Mouse (Mus musculus) ovary, postnatal 14 days (tissue): ENCODE data around the gene Capza1.
A peak's percentile ranks its signal among the peaks of the same experiment; 100 is the strongest.
"Not testable (repeated sequence)": the region's sequence is repeated elsewhere in the genome, so short reads cannot be mapped to it uniquely, and the experiment has no call there.

Source experiments
- DNase-seq: peaks from one replicate; pipeline ENCODE4 v3.0.0; 2022; ENCODE audit warnings: low spot score

The Capza1 gene

GRCm38 (mm10) chr3:104817481-104817990 lies 46.8 kb downstream of the Capza1 start:
- peak; percentile 51 for DNase-seq

GRCm38 (mm10) chr3:104816130-104816529 lies 48.2 kb downstream of the Capza1 start:
- DNase-seq = no peak

GRCm38 (mm10) chr3:104815346-104815745 lies 49.0 kb downstream of the Capza1 start:
- DNase-seq = no peak

GRCm38 (mm10) chr3:104814746-104815145 lies 49.6 kb downstream of the Capza1 start:
- no peak for DNase-seq

- DNase-seq = not testable (repeated sequence)
These were observed 51.1 kb downstream of the Capza1 start for GRCm38 (mm10) chr3:104813227-104813626.

- DNase-seq = no peak
These were observed 52.1 kb downstream of the Capza1 start for GRCm38 (mm10) chr3:104812254-104812653.

GRCm38 (mm10) chr3:104811752-104812151 lies 52.6 kb downstream of the Capza1 start:
- DNase-seq = no peak

GRCm38 (mm10) chr3:104805539-104805938 lies 58.8 kb downstream of the Capza1 start:
- DNase-seq = no peak

- no peak for DNase-seq
These were observed 60.0 kb downstream of the Capza1 start for GRCm38 (mm10) chr3:104804312-104804711.

GRCm38 (mm10) chr3:104801481-104801880 lies 62.8 kb downstream of the Capza1 start:
- no peak for DNase-seq

- no peak for DNase-seq
These were observed 63.6 kb downstream of the Capza1 start for GRCm38 (mm10) chr3:104800681-104801080.

- DNase-seq = no peak
These were observed 67.7 kb downstream of the Capza1 start for GRCm38 (mm10) chr3:104796430-104797082.

GRCm38 (mm10) chr3:104795661-104796340 lies 68.5 kb downstream of the Capza1 start:
- no peak for DNase-seq

- no peak for DNase-seq
These were observed 69.3 kb downstream of the Capza1 start for GRCm38 (mm10) chr3:104794953-104795470.

- DNase-seq = peak; percentile 94
These were observed 70.2 kb downstream of the Capza1 start for GRCm38 (mm10) chr3:104793871-104794828.

GRCm38 (mm10) chr3:104792360-104793270 lies 71.7 kb downstream of the Capza1 start:
- no peak for DNase-seq

GRCm38 (mm10) chr3:104791671-104792070 lies 72.6 kb downstream of the Capza1 start:
- DNase-seq = no peak

GRCm38 (mm10) chr3:104791017-104791416 lies 73.3 kb downstream of the Capza1 start:
- no peak for DNase-seq

GRCm38 (mm10) chr3:104790401-104790937 lies 73.8 kb downstream of the Capza1 start:
- no peak for DNase-seq

- no peak for DNase-seq
These were observed 74.5 kb downstream of the Capza1 start for GRCm38 (mm10) chr3:104789822-104790221.

- DNase-seq = no peak
These were observed 75.0 kb downstream of the Capza1 start for GRCm38 (mm10) chr3:104789312-104789605.
